Mouse (Mus musculus) kidney, embryonic 15.5 days (tissue): Measurements from ENCODE around the gene Ttc12. TPM values are rescaled to one million over a fixed set of nuclear protein-coding genes. Genes with fewer than 3 reads are reported as not detected.

Experiments used
- ATAC-seq: fragments of 200-750 bp; cut with Nextera tagmentation; replicated peaks from 2 replicates; pipeline ENCODE4 v1.8.0; 2017; ENCODE audit warnings: moderate TSS enrichment; ENCODE audit not compliant: low FRiP score
- H3K27ac ChIP-seq: fragments of 300-500 bp; sonication (generic); 2 replicates; pipeline ENCODE4 v1.5.1; 2015; ENCODE audit warnings: mild to moderate bottlenecking, inconsistent platforms
- H3K27me3 ChIP-seq: fragments of 300-500 bp; sonication (generic); 2 replicates; pipeline ENCODE4 v1.6.1; 2015; ENCODE audit warnings: inconsistent platforms
- H3K36me3 ChIP-seq: fragments of 300-500 bp; sonication (generic); 2 replicates; pipeline ENCODE4 v1.6.1; 2015; ENCODE audit warnings: inconsistent platforms
- H3K4me1 ChIP-seq: fragments of 300-500 bp; sonication (generic); 2 replicates; pipeline ENCODE4 v1.6.1; 2015; ENCODE audit warnings: inconsistent platforms
- H3K4me2 ChIP-seq: fragments of 300-500 bp; sonication (generic); 2 replicates; pipeline ENCODE4 v1.6.1; 2015; ENCODE audit warnings: moderate library complexity, mild to moderate bottlenecking, inconsistent platforms
- H3K4me3 ChIP-seq: fragments of 300-500 bp; sonication (generic); replicated peaks from 2 replicates; pipeline ENCODE4 v1.5.1; 2015; ENCODE audit warnings: mild to moderate bottlenecking, inconsistent platforms
- H3K9ac ChIP-seq: fragments of 300-500 bp; sonication (generic); 2 replicates; pipeline ENCODE4 v1.6.1; 2015; ENCODE audit warnings: mild to moderate bottlenecking, inconsistent platforms
- H3K9me3 ChIP-seq: fragments of 300-500 bp; sonication (generic); replicated peaks from 2 replicates; pipeline ENCODE4 v1.6.1; 2016; ENCODE audit warnings: inconsistent platforms
- WGBS: fragments of 180-500 bp; shearing (Covaris S2); methylation state at CpG from one replicate; pipeline ENCODE4 v1.1.7; 2015; ENCODE audit warnings: mixed read lengths; 5-methylcytosine and 5-hydroxymethylcytosine counted together
- polyA plus RNA-seq: library from polyadenylated mRNA; unstranded; fragments of >200 nt; fragmentation: Nextera tagmentation; extraction: Ambion mirVana; gene quantifications from 2 replicates; pipeline ENCODE4 v1.2.1, GENCODE M21; 2015

The Ttc12 gene
- polyA plus RNA-seq, 1 experiment from 2014 or later = 2.5 TPM

- H3K9ac ChIP-seq = no peak overlapping the region
- H3K9me3 ChIP-seq = no peaks in the 10 kb centered on the region
- 0 out of 2 replicates have a peak, but pooled peaks have one; percentile 19 for ATAC-seq
- H3K27ac ChIP-seq = no peak overlapping the region
- no peaks in the 10 kb centered on the region for H3K36me3 ChIP-seq
- 36% methylated on average over 16 of the region's 16 CpGs for WGBS
- no peak overlapping the region; the same call in 1 of the 2 replicates for H3K4me3 ChIP-seq
- H3K4me2 ChIP-seq = peak overlapping the region; percentile 45
- peaks cover 6% of the 10 kb centered on the region; the same call in 1 of the 2 replicates for H3K27me3 ChIP-seq
- H3K4me1 ChIP-seq = peaks cover 21% of the 10 kb centered on the region
These were observed 3.2 kb upstream of the Ttc12 start for GRCm38 (mm10) chr9:49488912-49489895.

GRCm38 (mm10) chr9:49488258-49488657 is 2.2 kb upstream of the Ttc12 start:
- H3K27ac ChIP-seq = no peak overlapping the region
- 82% methylated on average over 7 of the region's 7 CpGs for WGBS
- H3K27me3 ChIP-seq = peaks cover 9% of the 10 kb centered on the region; the same call in 1 of the 2 replicates
- no peaks in the 10 kb centered on the region for H3K9me3 ChIP-seq
- no peak overlapping the region for H3K4me3 ChIP-seq
- no peak overlapping the region for H3K9ac ChIP-seq
- H3K4me1 ChIP-seq = peaks cover 23% of the 10 kb centered on the region
- no peak overlapping the region for H3K4me2 ChIP-seq
- ATAC-seq = no peak
- H3K36me3 ChIP-seq = no peaks in the 10 kb centered on the region

GRCm38 (mm10) chr9:49487657-49487943 is 1.6 kb upstream of the Ttc12 start:
- no peak overlapping the region for H3K4me3 ChIP-seq
- no peak for ATAC-seq

DNA sequence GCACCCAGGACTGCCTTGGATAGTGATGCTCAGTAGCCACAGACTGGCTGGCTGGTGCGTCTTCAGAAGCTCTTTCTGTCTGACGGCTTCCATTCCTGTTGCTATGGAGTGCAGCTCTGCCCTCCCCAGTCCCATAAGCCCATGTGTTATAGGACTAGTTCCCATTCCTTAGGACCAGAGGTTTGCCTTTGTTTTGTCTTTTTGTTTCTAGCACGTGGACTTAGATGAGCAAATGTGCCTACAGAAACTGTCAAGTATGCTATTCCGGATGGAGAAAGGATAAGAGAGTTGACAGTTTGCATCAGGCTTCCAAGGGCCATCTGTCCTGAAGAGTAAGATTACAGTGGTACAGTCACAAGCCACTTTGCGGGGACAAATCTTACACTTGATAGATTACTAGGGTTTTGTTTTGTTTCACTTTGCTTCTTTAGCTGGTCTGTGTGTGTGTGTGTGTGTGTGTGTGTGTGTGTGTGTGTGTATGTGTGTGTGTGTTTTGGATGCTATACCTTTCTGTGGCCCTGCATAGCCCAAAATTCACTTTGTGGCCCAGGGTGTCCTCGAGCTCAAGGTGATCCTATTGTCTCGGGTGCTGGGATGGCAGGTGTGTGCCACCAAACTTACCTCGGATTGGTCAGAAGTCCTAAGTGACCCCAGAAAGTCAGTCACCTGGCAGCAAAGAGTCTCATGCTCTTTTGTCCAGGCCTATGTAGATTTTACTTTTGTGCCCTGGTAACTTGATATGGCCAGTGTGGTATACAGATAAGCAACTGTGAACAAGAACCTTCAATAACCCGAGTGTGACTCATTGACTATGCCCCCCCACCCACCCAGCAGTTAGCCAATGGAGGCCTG is 1.0 kb upstream of the Ttc12 start:
- Histone ChIP-seq H3K27ac (no peak overlapping the region), H3K9ac (no peak overlapping the region), H3K27me3 (peaks cover 9% of the 10 kb centered on the region; the same call in 1 of the 2 replicates), H3K9me3 (no peaks in the 10 kb centered on the region), H3K4me3 (no peak overlapping the region), H3K4me2 (peak overlapping the region; percentile 92; the same call in 1 of the 2 replicates), H3K36me3 (no peaks in the 10 kb centered on the region), H3K4me1 (peaks cover 23% of the 10 kb centered on the region)
- 74% methylated on average over 9 of the region's 9 CpGs for WGBS
- no peak for ATAC-seq

More at GRCm38 (mm10) chr9:49487657-49487943, 1.6 kb upstream of the Ttc12 start:
- WGBS = 77% methylated on average over 6 of the region's 6 CpGs
- Histone ChIP-seq H3K27ac (no peak overlapping the region), H3K4me1 (peaks cover 23% of the 10 kb centered on the region), H3K9me3 (no peaks in the 10 kb centered on the region), H3K4me2 (no peak overlapping the region), H3K36me3 (no peaks in the 10 kb centered on the region), H3K9ac (no peak overlapping the region), H3K27me3 (peaks cover 9% of the 10 kb centered on the region; the same call in 1 of the 2 replicates)

DNA sequence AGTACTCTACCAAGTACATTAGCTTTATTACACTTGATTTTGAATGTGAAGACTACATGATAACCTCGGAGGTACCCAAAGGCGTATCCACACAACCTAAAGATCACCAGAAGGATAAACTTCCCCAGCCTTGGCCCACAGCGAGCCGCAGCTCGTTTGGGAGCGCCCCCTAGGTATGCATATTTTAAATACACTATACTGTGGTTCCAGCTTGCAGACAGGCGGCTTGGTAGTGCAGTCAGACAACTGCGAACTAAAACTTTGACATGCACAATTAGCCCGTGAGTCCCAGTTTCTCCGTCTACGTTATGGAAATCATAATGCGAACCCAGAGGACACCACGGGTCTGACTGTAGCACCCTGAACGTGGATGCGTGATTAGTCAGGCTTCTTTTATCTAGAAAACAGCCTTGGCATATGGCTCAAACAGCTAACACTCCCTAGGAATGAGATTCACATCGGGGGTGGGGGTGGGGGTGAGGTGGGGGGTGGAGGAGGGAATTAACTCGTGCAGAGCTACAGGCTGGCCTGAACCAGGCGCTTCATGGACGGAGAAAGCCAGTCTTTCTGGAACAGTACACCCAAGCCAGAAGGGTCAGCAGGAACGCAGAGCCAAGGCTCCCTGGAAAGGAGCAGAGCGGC is 654 bp downstream of the Ttc12 start:
- peak overlapping the region; percentile 92 for H3K4me2 ChIP-seq
- peak overlapping the region; percentile 57; the same call in 1 of the 2 replicates for H3K27ac ChIP-seq
- peak overlapping the region; percentile 53 for H3K9ac ChIP-seq
- peak overlapping the region; percentile 69 for H3K4me3 ChIP-seq
- H3K36me3 ChIP-seq = no peaks in the 10 kb centered on the region
- peak; percentile 22; the same call in 1 of the 2 replicates for ATAC-seq
- no peaks in the 10 kb centered on the region for H3K9me3 ChIP-seq
- peaks cover 23% of the 10 kb centered on the region for H3K4me1 ChIP-seq
- WGBS = 6% methylated on average over 21 of the region's 21 CpGs
- H3K27me3 ChIP-seq = peaks cover 9% of the 10 kb centered on the region; the same call in 1 of the 2 replicates

GRCm38 (mm10) chr9:49483316-49483715 is 2.7 kb downstream of the Ttc12 start:
- WGBS = 30% methylated on average over 10 of the region's 10 CpGs
- H3K4me3 ChIP-seq = no peak overlapping the region
- no peaks in the 10 kb centered on the region for H3K36me3 ChIP-seq
- H3K27me3 ChIP-seq = peaks cover 9% of the 10 kb centered on the region; the same call in 1 of the 2 replicates
- no peak overlapping the region for H3K27ac ChIP-seq
- peaks cover 23% of the 10 kb centered on the region for H3K4me1 ChIP-seq
- H3K9ac ChIP-seq = no peak overlapping the region
- peak overlapping the region; percentile 33 for H3K4me2 ChIP-seq
- H3K9me3 ChIP-seq = no peaks in the 10 kb centered on the region
- no peak for ATAC-seq

GRCm38 (mm10) chr9:49472126-49472525 is 13.9 kb downstream of the Ttc12 start:
- no peaks in the 10 kb centered on the region for H3K4me1 ChIP-seq
- no peaks in the 10 kb centered on the region for H3K27me3 ChIP-seq
- H3K4me3 ChIP-seq = no peak overlapping the region
- no peak overlapping the region for H3K9ac ChIP-seq
- H3K36me3 ChIP-seq = no peaks in the 10 kb centered on the region
- no peak overlapping the region for H3K4me2 ChIP-seq
- H3K27ac ChIP-seq = no peak overlapping the region
- no peaks in the 10 kb centered on the region for H3K9me3 ChIP-seq
- WGBS = 62% methylated on average over 11 of the region's 11 CpGs
- ATAC-seq = no peak

GRCm38 (mm10) chr9:49470946-49471345 is 15.1 kb downstream of the Ttc12 start:
- Histone ChIP-seq H3K27ac (no peak overlapping the region), H3K9ac (no peak overlapping the region), H3K4me2 (no peak overlapping the region), H3K4me1 (no peaks in the 10 kb centered on the region), H3K36me3 (no peaks in the 10 kb centered on the region), H3K4me3 (no peak overlapping the region), H3K9me3 (no peaks in the 10 kb centered on the region), H3K27me3 (no peaks in the 10 kb centered on the region)
- 76% methylated on average over 6 of the region's 6 CpGs for whole genome bisulfite sequencing
- no peak for ATAC-seq

DNA sequence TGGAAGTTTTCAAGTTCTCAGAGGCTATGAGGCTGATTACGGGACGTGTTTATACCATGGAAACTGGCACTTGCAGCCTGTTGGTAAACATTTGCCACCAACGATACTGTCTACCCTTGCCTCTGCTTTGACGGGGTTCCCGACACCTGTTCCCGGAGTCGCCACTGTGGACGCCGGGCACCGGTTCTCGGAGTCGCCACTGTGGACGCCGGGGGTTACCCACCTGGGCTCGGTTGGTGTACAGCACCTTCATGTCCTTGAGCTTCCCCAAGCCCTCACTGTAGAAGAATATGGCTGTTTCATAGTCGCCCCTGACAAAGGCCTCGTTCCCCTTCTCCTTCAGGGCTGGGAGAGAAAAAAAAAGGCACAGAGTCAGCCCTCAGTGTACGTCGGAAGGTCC is 16.0 kb downstream of the Ttc12 start:
- WGBS = 91% methylated on average over 19 of the region's 19 CpGs
- Histone ChIP-seq H3K9me3 (no peaks in the 10 kb centered on the region), H3K4me3 (no peak overlapping the region), H3K9ac (no peak overlapping the region), H3K4me1 (no peaks in the 10 kb centered on the region), H3K36me3 (no peaks in the 10 kb centered on the region), H3K27ac (no peak overlapping the region), H3K27me3 (no peaks in the 10 kb centered on the region), H3K4me2 (no peak overlapping the region)
- ATAC-seq = no peak

- ATAC-seq = no peak
- H3K4me2 ChIP-seq = no peak overlapping the region
- H3K9me3 ChIP-seq = no peaks in the 10 kb centered on the region
- 92% methylated on average over 3 of the region's 3 CpGs for WGBS
- H3K27ac ChIP-seq = no peak overlapping the region
- no peak overlapping the region for H3K9ac ChIP-seq
- no peaks in the 10 kb centered on the region for H3K27me3 ChIP-seq
- no peaks in the 10 kb centered on the region for H3K36me3 ChIP-seq
- no peak overlapping the region for H3K4me3 ChIP-seq
- H3K4me1 ChIP-seq = no peaks in the 10 kb centered on the region
These were observed 29.9 kb downstream of the Ttc12 start for GRCm38 (mm10) chr9:49456136-49456535.

- no peak overlapping the region for H3K4me3 ChIP-seq
These were observed 33.6 kb downstream of the Ttc12 start for GRCm38 (mm10) chr9:49452396-49452795.

More at GRCm38 (mm10) chr9:49452396-49452795, 33.6 kb downstream of the Ttc12 start:
- 91% methylated on average over 1 of the region's 1 CpGs for WGBS
- Histone ChIP-seq H3K9ac (no peak overlapping the region), H3K27ac (no peak overlapping the region), H3K4me2 (no peak overlapping the region), H3K36me3 (no peaks in the 10 kb centered on the region), H3K4me1 (no peaks in the 10 kb centered on the region), H3K9me3 (no peaks in the 10 kb centered on the region), H3K27me3 (no peaks in the 10 kb centered on the region)
- no peak for ATAC-seq
